Mouse (Mus musculus) spleen, adult 2 months (tissue): ENCODE results near the gene Tmx4.
A peak's percentile ranks its signal among the peaks of the same experiment; 100 is the strongest.

Source experiments
- CTCF ChIP-seq: fragments of 200-500 bp; IDR thresholded peaks from 2 replicates; pipeline ENCODE4 v1.5.1; 2011; ENCODE audit warnings: mild to moderate bottlenecking, inconsistent platforms; ENCODE audit not compliant: insufficient read depth, insufficient read length, insufficient replicate concordance; ENCODE audit errors: extremely low read depth
- POLR2A ChIP-seq: fragments of 200-500 bp; IDR thresholded peaks from 2 replicates; pipeline ENCODE4 v1.6.1; 2011; ENCODE audit warnings: low read depth, low read length, inconsistent platforms

DNA sequence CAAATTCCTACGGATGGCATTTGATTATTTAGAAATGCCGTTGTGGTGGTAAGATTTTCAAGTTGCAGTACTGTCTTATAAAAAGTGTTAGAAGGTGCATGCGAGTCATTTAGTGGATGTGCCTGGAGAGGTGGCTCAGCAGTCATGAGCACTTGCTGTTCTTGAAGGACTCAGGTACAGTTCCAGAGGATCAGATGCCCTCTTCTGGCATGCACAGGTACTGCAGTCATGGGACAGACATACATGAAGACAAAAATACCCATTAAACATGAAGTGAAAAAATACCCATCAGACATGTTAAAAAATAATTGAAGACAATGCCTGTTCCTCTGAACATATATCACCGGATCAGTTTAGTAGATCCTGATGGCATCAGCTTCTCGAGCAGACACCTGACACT, 29.7 kb upstream of the Tmx4 start:
- TF ChIP-seq POLR2A (no peak), CTCF (peak; percentile 27; the same call in 1 of the 2 replicates)
